Mouse (Mus musculus) bone marrow macrophage, adult 2 months (primary cell): ENCODE results near the gene Kif27.
"Not testable (repeated sequence)": the region's sequence is repeated elsewhere in the genome, so short reads cannot be mapped to it uniquely, and the experiment has no call there.

ENCODE experiments used
- CTCF ChIP-seq: IDR thresholded peaks from 2 replicates; pipeline ENCODE4 v1.5.1; 2012; ENCODE audit warnings: low read depth, mild to moderate bottlenecking, low read length, moderate library complexity
- POLR2A ChIP-seq: IDR thresholded peaks from 2 replicates; pipeline ENCODE4 v1.6.1; 2012; ENCODE audit warnings: mild to moderate bottlenecking, low read depth, low read length, borderline replicate concordance

DNA sequence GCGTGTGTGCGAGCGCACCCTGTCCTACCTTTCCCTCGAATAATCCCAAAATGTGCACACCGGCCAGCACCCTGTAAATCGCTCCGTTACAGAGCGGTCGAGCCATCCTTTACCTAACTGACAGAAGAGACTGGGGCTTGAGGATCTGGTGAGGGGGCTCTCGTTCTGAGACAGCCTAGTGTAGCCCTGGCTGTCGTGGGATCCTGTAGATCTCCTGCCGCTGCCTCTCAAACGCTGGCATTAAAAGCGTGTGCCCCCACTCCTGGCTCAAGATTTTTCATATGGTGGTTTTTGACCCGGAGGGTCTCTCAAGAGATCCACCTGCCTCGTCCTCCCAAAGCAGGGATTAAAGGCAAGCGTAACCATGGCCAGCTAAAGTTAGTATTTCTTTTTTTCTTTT, 44.3 kb upstream of the Kif27 start, which contains the start of gene Hnrnpk:
- TF ChIP-seq CTCF, POLR2A: not testable (repeated sequence)
